Mouse (Mus musculus): Measurements from ENCODE around the gene Uvssa.
"Not testable (repeated sequence)": the region's sequence is repeated elsewhere in the genome, so short reads cannot be mapped to it uniquely, and the experiment has no call there.

The Uvssa gene

GRCm38 (mm10) chr5:33378302-33378854 is at the start of gene Uvssa:
Gene Uvssa, plus strand, starts transcription at chr5:33378549.
- peak; percentile 100 for DNase-seq

GRCm38 (mm10) chr5:33334381-33335272 is 43.7 kb upstream of the Uvssa start:
- DNase-seq, result no peak

GRCm38 (mm10) chr5:33335273-33335976 is 42.9 kb upstream of the Uvssa start, which contains the start of gene Maea:
Gene Maea, plus strand, starts transcription at chr5:33335509.
- peak; percentile 99 for DNase-seq

- peak; percentile 63 for DNase-seq
Measured at GRCm38 (mm10) chr5:33335977-33336360, 42.4 kb upstream of the Uvssa start.

GRCm38 (mm10) chr5:33337206-33337605 is 41.1 kb upstream of the Uvssa start:
- DNase-seq, result no peak

- no peak for DNase-seq
Measured at GRCm38 (mm10) chr5:33341165-33341564, 37.2 kb upstream of the Uvssa start.

GRCm38 (mm10) chr5:33342248-33342647 is 36.1 kb upstream of the Uvssa start:
- DNase-seq, result not testable (repeated sequence)

GRCm38 (mm10) chr5:33342821-33343220 is 35.5 kb upstream of the Uvssa start:
- DNase-seq, result no peak

- no peak for DNase-seq
Measured at GRCm38 (mm10) chr5:33343571-33343970, 34.8 kb upstream of the Uvssa start.

- DNase-seq, result no peak
Measured at GRCm38 (mm10) chr5:33344070-33344469, 34.3 kb upstream of the Uvssa start.

- no peak for DNase-seq
Measured at GRCm38 (mm10) chr5:33347620-33348019, 30.7 kb upstream of the Uvssa start.

- no peak for DNase-seq
Measured at GRCm38 (mm10) chr5:33349205-33349604, 29.1 kb upstream of the Uvssa start.

GRCm38 (mm10) chr5:33349706-33350105 is 28.6 kb upstream of the Uvssa start:
- no peak for DNase-seq

- no peak for DNase-seq
Measured at GRCm38 (mm10) chr5:33351556-33352272, 26.6 kb upstream of the Uvssa start.

GRCm38 (mm10) chr5:33352273-33352645 is 26.1 kb upstream of the Uvssa start:
- DNase-seq, result no peak

GRCm38 (mm10) chr5:33353011-33353410 is 25.3 kb upstream of the Uvssa start:
- DNase-seq, result no peak

GRCm38 (mm10) chr5:33357494-33357893 is 20.9 kb upstream of the Uvssa start:
- no peak for DNase-seq

GRCm38 (mm10) chr5:33358467-33358866 is 19.9 kb upstream of the Uvssa start:
- no peak for DNase-seq

GRCm38 (mm10) chr5:33363263-33363662 is 15.1 kb upstream of the Uvssa start:
- no peak for DNase-seq

GRCm38 (mm10) chr5:33368651-33369050 is 9.7 kb upstream of the Uvssa start:
- no peak for DNase-seq

GRCm38 (mm10) chr5:33371137-33371536 is 7.2 kb upstream of the Uvssa start:
- peak; percentile 38 for DNase-seq

GRCm38 (mm10) chr5:33371668-33372067 is 6.7 kb upstream of the Uvssa start:
- no peak for DNase-seq
